Mouse (Mus musculus) central nervous system, embryonic 11.5 days (tissue): ENCODE results near the gene Crocc. TPM values are rescaled to one million over a fixed set of nuclear protein-coding genes. Genes with fewer than 3 reads are reported as not detected.

Experiments used
- polyA plus RNA-seq: library from polyadenylated mRNA; depleted of rRNA; stranded (reverse); fragments of >200 nt; gene quantifications from 2 replicates; pipeline ENCODE4 v1.2.3, GENCODE M21; 2012; rRNA removed

The Crocc gene
- 37.5 and 62.7 TPM in 2 replicates for polyA plus RNA-seq

DNA sequence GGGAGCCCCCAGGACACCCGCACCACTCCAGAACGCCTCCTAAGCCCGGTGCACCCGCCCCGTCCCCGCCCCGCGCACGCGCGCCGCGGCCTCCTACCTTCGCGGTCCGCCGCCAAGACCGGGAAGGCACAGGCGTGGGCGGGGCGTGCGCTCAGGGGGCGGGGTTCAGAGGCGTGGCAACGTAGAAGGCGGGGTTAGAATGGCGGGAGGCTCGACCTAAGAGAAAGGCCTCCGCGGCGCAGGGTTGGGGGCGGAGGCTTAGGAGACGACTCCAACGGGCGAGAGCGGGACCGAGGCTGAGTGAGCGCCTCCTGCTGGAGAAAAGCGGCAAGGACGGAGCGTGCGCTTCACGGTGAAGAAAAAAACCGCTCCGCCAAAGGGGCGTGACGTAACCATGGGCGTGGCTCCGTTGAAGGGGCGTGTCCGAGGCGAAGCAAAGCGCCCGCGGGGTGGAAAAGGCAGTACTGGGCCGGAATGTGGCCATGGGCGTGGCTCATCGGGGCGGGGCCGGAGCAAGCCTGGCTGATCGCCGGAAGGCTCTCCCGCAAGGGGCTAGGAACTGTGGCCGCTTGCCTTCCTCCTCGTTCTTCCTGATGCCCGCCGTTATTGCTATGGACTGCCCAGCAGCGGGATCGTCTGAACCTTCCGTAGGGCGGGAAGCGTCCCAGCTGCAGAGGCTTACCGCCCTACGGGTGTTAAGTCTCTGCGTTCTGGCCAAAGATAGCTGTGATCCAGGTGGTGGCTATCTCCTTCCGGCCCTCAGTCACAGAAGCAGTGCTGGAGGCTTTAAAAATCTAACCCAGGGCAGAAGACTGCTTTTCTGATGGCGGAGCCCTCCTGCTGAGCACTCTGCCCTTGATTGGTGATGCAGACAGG is at the start of gene Crocc:
Gene Crocc, minus strand, starts transcription at position 125 of the 876 bp plus-strand sequence.

DNA sequence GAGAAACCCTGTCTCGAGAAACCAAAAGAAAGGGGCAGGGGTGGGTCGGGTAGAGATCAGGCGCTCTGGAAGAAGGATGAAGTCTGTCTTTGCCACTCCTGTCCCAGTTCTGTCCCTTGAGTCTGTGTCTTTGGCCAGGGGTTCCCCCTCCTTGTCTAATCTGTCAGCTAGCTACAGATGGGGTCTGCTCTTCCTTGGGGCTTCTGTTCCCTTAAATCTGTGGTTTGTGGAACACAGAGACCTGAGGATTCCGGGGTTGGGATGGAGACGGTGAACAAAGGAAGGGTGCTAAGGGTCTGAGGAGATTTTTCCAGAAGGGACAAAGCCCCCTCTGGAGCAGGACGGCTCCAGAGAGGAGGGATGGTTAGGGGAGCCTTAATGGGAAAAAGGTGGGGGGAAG is 27.7 kb upstream of the Crocc start, which contains the start of gene Spata21:
Gene Spata21, plus strand, starts transcription at position 301 of the 400 bp plus-strand sequence.

DNA sequence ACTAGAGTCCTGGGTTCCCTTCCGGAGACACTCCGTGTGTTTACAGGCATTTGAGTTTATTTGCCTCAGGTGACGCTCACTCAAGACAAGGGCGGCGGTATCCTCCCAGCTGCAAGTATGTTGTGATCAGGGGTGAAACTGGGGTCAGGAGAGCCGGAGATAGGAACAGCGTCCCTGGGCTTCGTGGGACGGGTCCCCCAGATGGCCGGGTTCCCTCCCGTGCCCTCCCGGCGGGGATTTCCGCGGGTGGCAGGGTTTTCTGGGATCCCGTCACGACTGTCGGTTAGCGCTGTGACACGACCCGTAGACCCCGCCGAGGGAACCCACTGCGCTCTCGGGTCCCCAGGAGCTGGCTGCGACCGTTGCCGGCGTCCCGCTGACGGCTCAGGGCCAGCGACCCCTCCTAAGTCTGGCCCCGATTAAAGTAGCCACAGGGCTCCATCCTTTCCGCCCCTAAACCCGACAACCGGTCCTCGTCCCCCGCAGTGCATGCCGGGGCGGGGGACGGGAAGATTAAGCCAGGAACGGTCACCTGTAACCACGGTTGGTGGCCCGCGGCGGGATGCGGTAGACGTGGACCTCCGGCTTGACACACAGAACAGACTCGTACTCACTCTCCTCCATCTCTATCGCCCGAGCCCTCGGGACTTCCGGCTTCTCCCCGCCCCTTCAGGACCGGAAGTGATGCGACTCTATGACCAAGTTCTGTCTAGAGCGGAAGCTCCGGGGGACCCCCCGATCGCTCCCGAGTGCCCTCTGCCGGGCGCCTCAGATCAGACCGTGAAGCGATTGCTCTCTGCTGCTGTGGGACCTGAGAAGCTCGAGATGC is 17.5 kb upstream of the Crocc start, which contains the start of gene Necap2:
Gene Necap2, minus strand, starts transcription at position 677 of the 829 bp plus-strand sequence.

DNA sequence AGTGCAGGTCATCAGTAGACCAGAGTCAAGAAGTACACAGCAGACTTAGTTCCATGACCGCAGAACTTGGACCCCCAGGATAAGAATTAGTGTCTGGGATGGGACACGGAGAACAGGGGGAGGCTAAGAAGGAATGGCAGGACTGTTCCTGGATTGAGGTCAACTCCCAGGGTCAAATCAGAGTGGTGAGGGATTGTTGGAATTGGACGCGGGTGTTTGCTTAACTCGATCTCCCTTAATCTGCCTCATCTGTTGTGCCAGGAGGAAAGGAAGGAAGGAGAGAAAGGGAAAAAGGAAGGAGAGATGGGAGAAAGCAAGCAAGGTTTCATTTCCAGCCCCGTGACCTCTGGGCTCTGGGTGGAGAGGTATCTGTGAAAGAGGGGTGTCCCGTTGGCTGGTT is 50.2 kb downstream of the Crocc start, which contains the start of gene Mfap2:
Gene Mfap2, plus strand, starts transcription at position 301 of the 400 bp plus-strand sequence.

DNA sequence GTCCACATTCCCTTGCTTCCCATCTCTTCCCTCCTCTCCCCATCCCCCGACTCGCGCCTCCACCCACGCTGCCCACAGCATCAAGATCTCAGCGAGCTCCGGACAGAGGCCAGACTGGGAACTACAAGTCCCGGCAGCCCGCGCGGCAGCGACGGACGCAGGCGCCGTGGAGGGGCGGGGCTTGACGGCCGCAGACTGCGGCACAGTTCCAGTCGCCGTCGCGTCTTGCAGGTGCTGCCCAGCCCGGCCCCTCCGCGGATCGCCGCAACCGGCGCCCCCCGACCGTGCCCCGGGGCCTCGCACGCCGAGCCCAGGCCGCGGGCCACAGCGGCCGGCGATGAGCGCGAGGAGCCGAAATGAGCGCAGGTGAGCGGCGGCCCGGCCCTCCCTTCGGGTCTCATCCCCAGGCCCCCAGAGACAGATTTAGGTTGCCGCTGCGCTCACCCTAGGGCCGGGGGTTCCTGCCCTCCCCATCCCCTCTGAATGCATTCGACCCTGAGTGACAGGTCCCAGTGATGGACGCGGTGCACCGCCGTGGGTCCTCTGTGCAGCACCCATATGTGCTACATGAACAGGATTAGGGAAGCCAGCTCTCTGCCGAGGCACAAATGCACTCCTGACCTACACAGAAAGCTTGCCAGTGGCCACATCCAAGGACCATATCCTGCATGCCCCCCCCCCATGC is 73.5 kb downstream of the Crocc start, which contains the start of gene Atp13a2:
Gene Atp13a2, plus strand, starts transcription at position 163 of the 685 bp plus-strand sequence.

Other genes starting within 250 kb of the Crocc start
- 0.12 and 0.17 TPM in 2 replicates for gene Padi3, start 249.9 kb downstream of the Crocc start, polyA plus RNA-seq
- gene Padi1, start 214.8 kb downstream of the Crocc start, polyA plus RNA-seq, result 0.11 and 0.14 TPM in 2 replicates
- gene Padi2, start 154.2 kb downstream of the Crocc start, polyA plus RNA-seq, result 0.71 and 1.1 TPM in 2 replicates
- gene Sdhb, start 99.3 kb downstream of the Crocc start, polyA plus RNA-seq, result 236 and 247 TPM in 2 replicates
- 73.2 and 75.5 TPM in 2 replicates for gene Atp13a2, start 73.7 kb downstream of the Crocc start, polyA plus RNA-seq
- 178 and 251 TPM in 2 replicates for gene Mfap2, start 50.1 kb downstream of the Crocc start, polyA plus RNA-seq
- 43.7 and 56.2 TPM in 2 replicates for gene Necap2, start 17.8 kb upstream of the Crocc start, polyA plus RNA-seq
- gene Spata21, start 27.8 kb upstream of the Crocc start, polyA plus RNA-seq, result 0.05 TPM in 1 of 2 replicates, not detected in the other
- 47.5 and 57.5 TPM in 2 replicates for gene Szrd1, start 79.2 kb upstream of the Crocc start, polyA plus RNA-seq
- gene Fbxo42, start 87.4 kb upstream of the Crocc start, polyA plus RNA-seq, result 17.6 and 19.8 TPM in 2 replicates
- 4.7 and 6.5 TPM in 2 replicates for gene Rsg1, start 153.4 kb upstream of the Crocc start, polyA plus RNA-seq
- 1.4 and 3.9 TPM in 2 replicates for gene Arhgef19, start 178.9 kb upstream of the Crocc start, polyA plus RNA-seq
- gene Epha2, start 240.7 kb upstream of the Crocc start, polyA plus RNA-seq, result 7.2 and 7.7 TPM in 2 replicates